Mouse (Mus musculus): ENCODE measurements at regions not wholly inside any gene's neighbourhood (a gene's known extent, or its start where the extent isn't known, plus 50 kb on each side); places are given as distances from the start of the nearest gene placed in this dataset.

GRCm38 (mm10) chr10:122562542-122562941, 114.2 kb downstream of the Avpr1a start:
- no peaks in the 10 kb centered on the region for H3K36me3 ChIP-seq (ENCODE audit: insufficient read depth, low read length)
- H3K4me1 ChIP-seq (ENCODE audit: insufficient read depth, low read length): no peaks in the 10 kb centered on the region
- H3K9ac ChIP-seq (replicated peaks; ENCODE audit: low read length): no peak overlapping the region
- no peaks in the 10 kb centered on the region for H3K9me3 ChIP-seq (ENCODE audit: low read length)
- H3K27ac ChIP-seq (ENCODE audit: low read length): no peak overlapping the region
- no peak for ATAC-seq (ENCODE audit: low FRiP score, low TSS enrichment)
- H3K4me2 ChIP-seq (replicated peaks; ENCODE audit: low read depth, low read length): no peak overlapping the region
- no peak overlapping the region for H3K4me3 ChIP-seq (ENCODE audit: low read length)
- 71% methylated on average over 6 of the region's 6 CpGs for WGBS
- no peaks in the 10 kb centered on the region for H3K27me3 ChIP-seq (ENCODE audit: insufficient read depth, low read length)

GRCm38 (mm10) chr10:122563973-122564372, 114.6 kb upstream of the Ppm1h start:
- no peaks in the 10 kb centered on the region for H3K27me3 ChIP-seq (ENCODE audit: insufficient read depth, low read length)
- H3K27ac ChIP-seq (ENCODE audit: low read length): no peak overlapping the region
- H3K36me3 ChIP-seq (ENCODE audit: insufficient read depth, low read length): no peaks in the 10 kb centered on the region
- no peak overlapping the region for H3K4me3 ChIP-seq (ENCODE audit: low read length)
- peak overlapping the region; percentile 20 for H3K4me2 ChIP-seq (replicated peaks; ENCODE audit: low read depth, low read length)
- no peaks in the 10 kb centered on the region for H3K9me3 ChIP-seq (ENCODE audit: low read length)
- no peaks in the 10 kb centered on the region for H3K4me1 ChIP-seq (ENCODE audit: insufficient read depth, low read length)
- 39% methylated on average over 10 of the region's 10 CpGs for WGBS
- 0 out of 2 replicates have a peak, but pooled peaks have one; percentile 57 for ATAC-seq (ENCODE audit: low FRiP score, low TSS enrichment)
- no peak overlapping the region; the same call in 1 of the 2 replicates for H3K9ac ChIP-seq (replicated peaks; ENCODE audit: low read length)

GRCm38 (mm10) chr10:122564473-122564872, 114.1 kb upstream of the Ppm1h start:
- Histone ChIP-seq H3K4me3 (ENCODE audit: low read length) (no peak overlapping the region), H3K27ac (ENCODE audit: low read length) (no peak overlapping the region), H3K9ac (replicated peaks; ENCODE audit: low read length) (no peak overlapping the region), H3K27me3 (ENCODE audit: insufficient read depth, low read length) (no peaks in the 10 kb centered on the region), H3K4me1 (ENCODE audit: insufficient read depth, low read length) (no peaks in the 10 kb centered on the region), H3K36me3 (ENCODE audit: insufficient read depth, low read length) (no peaks in the 10 kb centered on the region), H3K9me3 (ENCODE audit: low read length) (no peaks in the 10 kb centered on the region), H3K4me2 (replicated peaks; ENCODE audit: low read depth, low read length) (peak overlapping the region; percentile 20; the same call in 1 of the 2 replicates)
- no peak for ATAC-seq (ENCODE audit: low FRiP score, low TSS enrichment)
- WGBS: 67% methylated on average over 10 of the region's 10 CpGs

- no peak for ATAC-seq (ENCODE audit: low FRiP score, low TSS enrichment)
- 67% methylated on average over 4 of the region's 4 CpGs for WGBS
- Histone ChIP-seq H3K27ac (ENCODE audit: low read length) (no peak overlapping the region), H3K4me3 (ENCODE audit: low read length) (no peak overlapping the region), H3K27me3 (ENCODE audit: insufficient read depth, low read length) (no peaks in the 10 kb centered on the region), H3K4me2 (replicated peaks; ENCODE audit: low read depth, low read length) (no peak overlapping the region), H3K4me1 (ENCODE audit: insufficient read depth, low read length) (peaks cover 19% of the 10 kb centered on the region), H3K9ac (replicated peaks; ENCODE audit: low read length) (no peak overlapping the region), H3K36me3 (ENCODE audit: insufficient read depth, low read length) (no peaks in the 10 kb centered on the region), H3K9me3 (ENCODE audit: low read length) (no peaks in the 10 kb centered on the region)
These were observed 112.0 kb upstream of the Ppm1h start for GRCm38 (mm10) chr10:122566601-122567000.

GRCm38 (mm10) chr10:122569546-122570202, 108.9 kb upstream of the Ppm1h start:
- Histone ChIP-seq H3K4me3 (ENCODE audit: low read length) (no peak overlapping the region), H3K27me3 (ENCODE audit: insufficient read depth, low read length) (no peaks in the 10 kb centered on the region), H3K36me3 (ENCODE audit: insufficient read depth, low read length) (no peaks in the 10 kb centered on the region), H3K27ac (ENCODE audit: low read length) (no peak overlapping the region), H3K4me1 (ENCODE audit: insufficient read depth, low read length) (peaks cover 30% of the 10 kb centered on the region), H3K9ac (replicated peaks; ENCODE audit: low read length) (no peak overlapping the region), H3K9me3 (ENCODE audit: low read length) (no peaks in the 10 kb centered on the region), H3K4me2 (replicated peaks; ENCODE audit: low read depth, low read length) (no peak overlapping the region)
- ATAC-seq (ENCODE audit: low FRiP score, low TSS enrichment): no peak
- WGBS: 69% methylated on average over 13 of the region's 13 CpGs

- Histone ChIP-seq H3K4me3 (ENCODE audit: low read length) (no peak overlapping the region), H3K27ac (ENCODE audit: low read length) (peak overlapping the region; percentile 58; the same call in 1 of the 2 replicates), H3K4me1 (ENCODE audit: insufficient read depth, low read length) (peaks cover 30% of the 10 kb centered on the region), H3K27me3 (ENCODE audit: insufficient read depth, low read length) (no peaks in the 10 kb centered on the region), H3K4me2 (replicated peaks; ENCODE audit: low read depth, low read length) (peak overlapping the region; percentile 12; the same call in 1 of the 2 replicates), H3K9ac (replicated peaks; ENCODE audit: low read length) (no peak overlapping the region), H3K9me3 (ENCODE audit: low read length) (no peaks in the 10 kb centered on the region), H3K36me3 (ENCODE audit: insufficient read depth, low read length) (no peaks in the 10 kb centered on the region)
- WGBS: 6% methylated on average over 13 of the region's 13 CpGs
- peak; percentile 84 for ATAC-seq (ENCODE audit: low FRiP score, low TSS enrichment)
These were observed 107.5 kb upstream of the Ppm1h start for GRCm38 (mm10) chr10:122570909-122571551.

- peaks cover 12% of the 10 kb centered on the region for H3K4me1 ChIP-seq (ENCODE audit: insufficient read depth, low read length)
- WGBS: 92% methylated on average over 8 of the region's 8 CpGs
- no peak overlapping the region for H3K4me3 ChIP-seq (ENCODE audit: low read length)
- H3K4me2 ChIP-seq (replicated peaks; ENCODE audit: low read depth, low read length): no peak overlapping the region
- ATAC-seq (ENCODE audit: low FRiP score, low TSS enrichment): no peak
- H3K9ac ChIP-seq (replicated peaks; ENCODE audit: low read length): no peak overlapping the region
- no peaks in the 10 kb centered on the region for H3K27me3 ChIP-seq (ENCODE audit: insufficient read depth, low read length)
- no peak overlapping the region for H3K27ac ChIP-seq (ENCODE audit: low read length)
- no peaks in the 10 kb centered on the region for H3K9me3 ChIP-seq (ENCODE audit: low read length)
- no peaks in the 10 kb centered on the region for H3K36me3 ChIP-seq (ENCODE audit: insufficient read depth, low read length)
These were observed 102.1 kb upstream of the Ppm1h start for GRCm38 (mm10) chr10:122576171-122577063.

- H3K4me3 ChIP-seq (ENCODE audit: low read length): no peak overlapping the region
- H3K4me1 ChIP-seq (ENCODE audit: insufficient read depth, low read length): peaks cover 9% of the 10 kb centered on the region; the same call in 1 of the 2 replicates
- H3K4me2 ChIP-seq (replicated peaks; ENCODE audit: low read depth, low read length): no peak overlapping the region
- H3K27me3 ChIP-seq (ENCODE audit: insufficient read depth, low read length): no peaks in the 10 kb centered on the region
- no peak; the same call in 1 of the 2 replicates for ATAC-seq (ENCODE audit: low FRiP score, low TSS enrichment)
- H3K27ac ChIP-seq (ENCODE audit: low read length): no peak overlapping the region
- no peaks in the 10 kb centered on the region for H3K36me3 ChIP-seq (ENCODE audit: insufficient read depth, low read length)
- no peaks in the 10 kb centered on the region for H3K9me3 ChIP-seq (ENCODE audit: low read length)
- 63% methylated on average over 24 of the region's 24 CpGs for WGBS
- H3K9ac ChIP-seq (replicated peaks; ENCODE audit: low read length): no peak overlapping the region
These were observed 100.2 kb upstream of the Ppm1h start for GRCm38 (mm10) chr10:122578209-122579001.

GRCm38 (mm10) chr10:122581096-122581495, 97.5 kb upstream of the Ppm1h start:
- H3K9ac ChIP-seq (replicated peaks; ENCODE audit: low read length): no peak overlapping the region
- H3K36me3 ChIP-seq (ENCODE audit: insufficient read depth, low read length): no peaks in the 10 kb centered on the region
- no peak overlapping the region for H3K4me2 ChIP-seq (replicated peaks; ENCODE audit: low read depth, low read length)
- H3K9me3 ChIP-seq (ENCODE audit: low read length): no peaks in the 10 kb centered on the region
- no peak overlapping the region for H3K27ac ChIP-seq (ENCODE audit: low read length)
- H3K27me3 ChIP-seq (ENCODE audit: insufficient read depth, low read length): no peaks in the 10 kb centered on the region
- no peak for ATAC-seq (ENCODE audit: low FRiP score, low TSS enrichment)
- H3K4me1 ChIP-seq (ENCODE audit: insufficient read depth, low read length): no peaks in the 10 kb centered on the region
- WGBS: 89% methylated on average over 7 of the region's 7 CpGs
- no peak overlapping the region for H3K4me3 ChIP-seq (ENCODE audit: low read length)

Data from kidney, embryonic 16.5 days (tissue).